Mouse (Mus musculus) megakaryocyte, embryonic 14.5 days (primary cell): Measurements from ENCODE around the gene Vezf1.

Experiments used
- FLI1 ChIP-seq: IDR thresholded peaks from 2 replicates; pipeline ENCODE4 v1.6.1; 2012; ENCODE audit warnings: low read length, inconsistent platforms, mixed read lengths
- GATA1 ChIP-seq: IDR thresholded peaks from 3 replicates; pipeline ENCODE4 v1.6.1; 2012; ENCODE audit warnings: mixed read lengths, low read length, inconsistent platforms, borderline replicate concordance

- TF ChIP-seq GATA1 (no peak), FLI1 (no peak)
These were observed 2.3 kb downstream of the Vezf1 start for GRCm38 (mm10) chr11:88070392-88070791.
